Mouse (Mus musculus) limb, embryonic 14.5 days (tissue): ENCODE data around the gene Cacna1i. TPM values are rescaled to one million over a fixed set of nuclear protein-coding genes. Genes with fewer than 3 reads are reported as not detected.

ENCODE experiments used
- ATAC-seq: fragments of 200-750 bp; cut with Nextera tagmentation; 2 replicates; pipeline ENCODE4 v1.8.0; 2017; ENCODE audit warnings: low read depth, moderate number of reproducible peaks, moderate TSS enrichment; ENCODE audit not compliant: low FRiP score
- DNase-seq: peaks from one replicate; pipeline ENCODE4 v3.0.0-alpha.2; 2015; ENCODE audit warnings: low spot score
- H3K27ac ChIP-seq: fragments of 300-500 bp; sonication (generic); replicated peaks from 2 replicates; pipeline ENCODE4 v1.5.1; 2014; ENCODE audit warnings: low read depth, mild to moderate bottlenecking, low read length, moderate library complexity, mixed read lengths
- H3K27me3 ChIP-seq: fragments of 300-500 bp; sonication (generic); 2 replicates; pipeline ENCODE4 v1.6.1; 2014; ENCODE audit warnings: low read length, mixed read lengths; ENCODE audit not compliant: control insufficient read depth, insufficient read depth
- H3K36me3 ChIP-seq: fragments of 300-500 bp; sonication (generic); 2 replicates; pipeline ENCODE4 v1.6.1; 2014; ENCODE audit warnings: mild to moderate bottlenecking, low read length, moderate library complexity, mixed read lengths; ENCODE audit not compliant: control insufficient read depth, insufficient read depth
- H3K4me1 ChIP-seq: fragments of 300-500 bp; sonication (generic); 2 replicates; pipeline ENCODE4 v1.6.1; 2014; ENCODE audit warnings: antibody characterized with exemption, low read length, mixed read lengths; ENCODE audit not compliant: control insufficient read depth, insufficient read depth
- H3K4me2 ChIP-seq: fragments of 300-500 bp; sonication (generic); replicated peaks from 2 replicates; pipeline ENCODE4 v1.6.1; 2014; ENCODE audit warnings: low read depth, mild to moderate bottlenecking, low read length, moderate library complexity; ENCODE audit not compliant: severe bottlenecking
- H3K4me3 ChIP-seq: fragments of 300-500 bp; sonication (generic); replicated peaks from 2 replicates; pipeline ENCODE4 v1.5.1; 2014; ENCODE audit warnings: low read length
- H3K9ac ChIP-seq: fragments of 300-500 bp; sonication (generic); 2 replicates; pipeline ENCODE4 v1.6.1; 2014; ENCODE audit warnings: mild to moderate bottlenecking, low read depth, low read length, moderate library complexity; ENCODE audit not compliant: severe bottlenecking
- H3K9me3 ChIP-seq: fragments of 300-500 bp; sonication (generic); 2 replicates; pipeline ENCODE4 v1.6.1; 2016; ENCODE audit warnings: low read length; ENCODE audit not compliant: control insufficient read depth
- POLR2A ChIP-seq: fragments of 200-500 bp; IDR thresholded peaks from 2 replicates; pipeline ENCODE4 v1.8.0; 2012; ENCODE audit warnings: inconsistent platforms, mild to moderate bottlenecking, moderate library complexity, borderline replicate concordance; ENCODE audit not compliant: insufficient read depth, insufficient read length; ENCODE audit errors: extremely low read depth
- WGBS: fragments of 180-500 bp; shearing (Covaris S2); extraction: QIAGEN DNeasy Blood & Tissue Kit; methylation state at CpG from one replicate; pipeline ENCODE4 v1.1.7; 2014; 5-methylcytosine and 5-hydroxymethylcytosine counted together
- polyA plus RNA-seq, 2 experiments: library from polyadenylated mRNA; depleted of rRNA in 1 of 2; stranded (reverse) in 1 of 2; unstranded in 1 of 2; fragments of >200 nt; fragmentation: Nextera tagmentation in 1 of 2; extraction: Ambion mirVana in 1 of 2; gene quantifications; 2 replicates each; pipeline versions ENCODE4 v1.2.1 to v1.2.3; 2012 to 2014

The Cacna1i gene
- polyA plus RNA-seq, 2 experiments = 0.03 to 0.34 TPM

GRCm38 (mm10) chr15:80445956-80446687 is 159.1 kb downstream of the Cacna1i start:
- no peak overlapping the region for H3K27ac ChIP-seq
- TF ChIP-seq POLR2A = no peak
- 81% methylated on average over 15 of the region's 15 CpGs for WGBS
- no peak overlapping the region for H3K4me2 ChIP-seq
- no peak overlapping the region for H3K9ac ChIP-seq
- no peaks in the 10 kb centered on the region for H3K9me3 ChIP-seq
- ATAC-seq (no peak), DNase-seq (no peak)
- no peak overlapping the region for H3K4me3 ChIP-seq
- H3K36me3 ChIP-seq = no peaks in the 10 kb centered on the region
- H3K27me3 ChIP-seq = no peaks in the 10 kb centered on the region
- no peaks in the 10 kb centered on the region for H3K4me1 ChIP-seq

Other genes with a start within 250 kb of the Cacna1i start
- 10.8 and 11.0 TPM in 2 replicates for gene Syngr1, start 195.9 kb upstream of the Cacna1i start, polyA plus RNA-seq (2012; rRNA removed)
- 8.3 and 11.5 TPM in 2 replicates for gene Syngr1, start 195.9 kb upstream of the Cacna1i start, polyA plus RNA-seq (2014; fragmentation: Nextera tagmentation; extraction: Ambion mirVana)
- gene Rpl3, start 195.4 kb upstream of the Cacna1i start, polyA plus RNA-seq (2012; rRNA removed) = 1,074 and 1,569 TPM in 2 replicates
- gene Rpl3, start 195.4 kb upstream of the Cacna1i start, polyA plus RNA-seq (2014; fragmentation: Nextera tagmentation; extraction: Ambion mirVana) = 1,384 and 1,387 TPM in 2 replicates
- 43.1 and 56.5 TPM in 2 replicates for gene Tab1, start 154.1 kb upstream of the Cacna1i start, polyA plus RNA-seq (2012; rRNA removed)
- 34.6 and 39.4 TPM in 2 replicates for gene Tab1, start 154.1 kb upstream of the Cacna1i start, polyA plus RNA-seq (2014; fragmentation: Nextera tagmentation; extraction: Ambion mirVana)
- 18.1 and 23.9 TPM in 2 replicates for gene Mgat3, start 113.5 kb upstream of the Cacna1i start, polyA plus RNA-seq (2012; rRNA removed)
- 6.7 and 8.0 TPM in 2 replicates for gene Mgat3, start 113.5 kb upstream of the Cacna1i start, polyA plus RNA-seq (2014; fragmentation: Nextera tagmentation; extraction: Ambion mirVana)
- gene Mief1, start 53.2 kb upstream of the Cacna1i start, polyA plus RNA-seq (2012; rRNA removed) = 13.3 and 14.0 TPM in 2 replicates
- gene Mief1, start 53.2 kb upstream of the Cacna1i start, polyA plus RNA-seq (2014; fragmentation: Nextera tagmentation; extraction: Ambion mirVana) = 29.9 and 32.7 TPM in 2 replicates
- gene AC140267.1, start 51.4 kb upstream of the Cacna1i start, polyA plus RNA-seq (2012; rRNA removed) = not detected in 2 replicates
- not detected in 2 replicates for gene AC140267.1, start 51.4 kb upstream of the Cacna1i start, polyA plus RNA-seq (2014; fragmentation: Nextera tagmentation; extraction: Ambion mirVana)
- gene Atf4, start 32.1 kb upstream of the Cacna1i start, polyA plus RNA-seq (2012; rRNA removed) = 319 and 398 TPM in 2 replicates
- gene Atf4, start 32.1 kb upstream of the Cacna1i start, polyA plus RNA-seq (2014; fragmentation: Nextera tagmentation; extraction: Ambion mirVana) = 124 and 141 TPM in 2 replicates
- 38.4 and 44.2 TPM in 2 replicates for gene Rps19bp1, start 22.9 kb upstream of the Cacna1i start, polyA plus RNA-seq (2012; rRNA removed)
- gene Rps19bp1, start 22.9 kb upstream of the Cacna1i start, polyA plus RNA-seq (2014; fragmentation: Nextera tagmentation; extraction: Ambion mirVana) = 61.1 and 66.0 TPM in 2 replicates